Mouse (Mus musculus): ENCODE results near the gene Tpbgl. TPM values are rescaled to one million over a fixed set of nuclear protein-coding genes. Genes with fewer than 3 reads are reported as not detected.

The Tpbgl gene
- total and polyA plus RNA-seq, 3 experiments = 0.07 to 0.25 TPM; not detected in 1

- H3K36me3 ChIP-seq (replicated peaks in 1 of 2; ENCODE audit: control insufficient read depth in 1 of 2, insufficient read depth in 1 of 2, low read length in 1 of 2) = no peaks in the 10 kb centered on the region
- no peak for DNase-seq (ENCODE audit: extremely low read depth)
- no peak overlapping the region for H3K4me3 ChIP-seq (replicated peaks in 1 of 3; ENCODE audit: low read depth in 2 of 3, low read length in 2 of 3, poor library complexity in 1 of 3)
- no peaks in the 10 kb centered on the region for H3K79me2 ChIP-seq (replicated peaks; ENCODE audit: control insufficient read depth, extremely low read depth, insufficient read depth, poor library complexity, severe bottlenecking)
- dilution Hi-C loops (cut with MboI; ENCODE audit: extremely low pct_ligation_motif_present, extremely low pct_unique_long_range_greater_than_20kb, low sequenced_read_pairs) = no loop called here
- H3K4me2 ChIP-seq (ENCODE audit: insufficient read depth, low read depth, poor library complexity, severe bottlenecking) = no peak overlapping the region
- H3K9me3 ChIP-seq (replicated peaks; ENCODE audit: low read length) = no peaks in the 10 kb centered on the region
- H3K27me3 ChIP-seq (replicated peaks) = no peaks in the 10 kb centered on the region
- peaks cover 20 to 44% of the 10 kb centered on the region in 2 experiments for H3K4me1 ChIP-seq (ENCODE audit: control insufficient read depth in 1 of 2, insufficient read depth in 2 of 2)
- H3K9ac ChIP-seq (ENCODE audit: insufficient read depth, low read depth) = no peak overlapping the region
- TF ChIP-seq MAFK (IDR thresholded peaks at IDR 0.05; ENCODE audit: insufficient replicate concordance, low read length) (no peak), USF1 (IDR thresholded peaks at IDR 0.05; ENCODE audit: low read depth, low read length) (no peak), KAT2A (IDR thresholded peaks at IDR 0.05; ENCODE audit: insufficient replicate concordance, low read length) (no peak), UBTF (IDR thresholded peaks at IDR 0.05; ENCODE audit: low read depth, low read length) (no peak), ZC3H11A (IDR thresholded peaks at IDR 0.05; ENCODE audit: low read depth, low read length) (no peak), TBP (conservative IDR thresholded peaks at IDR 0.05; ENCODE audit: low read depth, low read length) (no peak)
- H3K27ac ChIP-seq (ENCODE audit: insufficient read depth, low read depth) = no peak overlapping the region
- in situ Hi-C loops (cut with MboI; ENCODE audit: low pct_ligation_motif_present, low pct_unique_long_range_greater_than_20kb, low sequenced_read_pairs) = no loop called here
Measured at GRCm38 (mm10) chr7:99673188-99673587, 46.3 kb upstream of the Tpbgl start.

DNA sequence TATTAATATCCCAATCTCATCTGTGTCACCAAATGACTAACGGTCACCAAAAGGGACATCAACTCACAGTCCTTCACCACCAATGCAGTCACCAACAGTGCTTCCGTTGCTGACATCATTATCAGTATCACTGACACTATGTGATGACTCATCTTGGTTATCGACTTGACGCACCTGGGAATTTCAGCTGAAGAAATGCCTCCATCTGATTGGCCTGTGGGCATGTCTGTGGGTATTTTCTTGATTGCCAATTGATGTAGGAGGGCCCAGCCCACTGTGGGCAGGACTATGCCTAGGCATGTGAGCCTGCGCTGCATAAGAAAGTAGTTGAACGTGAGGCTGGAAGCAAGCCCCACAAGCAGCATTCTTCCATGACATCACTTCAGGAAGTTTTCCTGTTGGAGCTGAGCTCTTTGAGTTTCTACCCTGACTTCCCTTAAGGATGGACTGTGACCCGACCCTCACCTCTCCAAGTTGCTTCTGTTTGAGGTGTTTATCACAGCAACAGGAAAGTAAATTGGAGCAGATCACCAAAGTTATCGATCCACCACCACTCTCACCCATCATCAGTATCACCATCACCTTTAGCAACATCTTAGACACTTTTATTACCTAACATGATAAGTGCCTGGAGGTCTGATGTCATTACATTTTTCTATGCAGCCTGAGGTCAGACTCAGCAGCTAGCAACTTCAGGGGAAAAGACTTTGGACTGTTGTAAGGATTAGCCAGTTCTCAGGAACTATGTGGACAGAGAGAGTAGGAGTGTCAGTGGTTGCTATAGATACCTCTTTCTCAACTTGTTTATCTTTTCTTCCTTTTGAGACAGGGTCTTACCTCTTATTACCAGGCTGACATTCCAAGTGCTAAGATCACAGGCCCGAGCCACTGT, 44.9 kb upstream of the Tpbgl start:
- DNase-seq (ENCODE audit: extremely low read depth) = no peak
- dilution Hi-C loops (cut with MboI; ENCODE audit: extremely low pct_ligation_motif_present, extremely low pct_unique_long_range_greater_than_20kb, low sequenced_read_pairs) (no loop called here), in situ Hi-C loops (cut with MboI; ENCODE audit: low pct_ligation_motif_present, low pct_unique_long_range_greater_than_20kb, low sequenced_read_pairs) (no loop called here)
- Histone ChIP-seq H3K9ac (ENCODE audit: insufficient read depth, low read depth) (no peak overlapping the region), H3K27me3 (replicated peaks) (no peaks in the 10 kb centered on the region), H3K79me2 (replicated peaks; ENCODE audit: control insufficient read depth, extremely low read depth, insufficient read depth, poor library complexity, severe bottlenecking) (no peaks in the 10 kb centered on the region), H3K36me3 (replicated peaks in 1 of 2; ENCODE audit: control insufficient read depth in 1 of 2, insufficient read depth in 1 of 2, low read length in 1 of 2) (no peaks in the 10 kb centered on the region), H3K9me3 (replicated peaks; ENCODE audit: low read length) (no peaks in the 10 kb centered on the region), H3K4me1 (ENCODE audit: control insufficient read depth in 1 of 2, insufficient read depth in 2 of 2) (peaks cover 20 to 47% of the 10 kb centered on the region in 2 experiments), H3K27ac (ENCODE audit: insufficient read depth, low read depth) (no peak overlapping the region), H3K4me2 (ENCODE audit: insufficient read depth, low read depth, poor library complexity, severe bottlenecking) (no peak overlapping the region), H3K4me3 (replicated peaks in 1 of 3; ENCODE audit: low read depth in 2 of 3, low read length in 2 of 3, poor library complexity in 1 of 3) (no peak overlapping the region)
- no peak for TF ChIP-seq RAD21 (IDR thresholded peaks at IDR 0.05; ENCODE audit: low read depth, low read length)
- TF ChIP-seq ZKSCAN1 (IDR thresholded peaks at IDR 0.05; ENCODE audit: borderline replicate concordance, low read depth, low read length) = no peak
- TF ChIP-seq JUND (conservative IDR thresholded peaks at IDR 0.05; ENCODE audit: low read depth, low read length) = no peak
- no peak for TF ChIP-seq CTCF (conservative IDR thresholded peaks at IDR 0.05 in 1 of 2, IDR thresholded peaks at IDR 0.05 in 1 of 2; ENCODE audit: low read depth in 2 of 2, low read length in 2 of 2)
- TF ChIP-seq RCOR1 (conservative IDR thresholded peaks at IDR 0.05; ENCODE audit: low read depth, low read length) = no peak
- TF ChIP-seq CHD2 (IDR thresholded peaks at IDR 0.05; ENCODE audit: low read length) = no peak
- no peak for TF ChIP-seq USF1 (IDR thresholded peaks at IDR 0.05; ENCODE audit: low read depth, low read length)
- no peak for TF ChIP-seq ZC3H11A (IDR thresholded peaks at IDR 0.05; ENCODE audit: low read depth, low read length)
- no peak for TF ChIP-seq ZMIZ1 (IDR thresholded peaks at IDR 0.05; ENCODE audit: low read depth, low read length)
- TF ChIP-seq ZNF384 (IDR thresholded peaks at IDR 0.05; ENCODE audit: low read depth, low read length) = no peak
- TF ChIP-seq MAX (IDR thresholded peaks at IDR 0.05; ENCODE audit: low read length) = no peak
- TF ChIP-seq NELFE (IDR thresholded peaks at IDR 0.05; ENCODE audit: low read depth, low read length) = no peak
- TF ChIP-seq BHLHE40 (IDR thresholded peaks at IDR 0.05; ENCODE audit: low read depth, low read length) = peak; percentile 73
- TF ChIP-seq POLR2AphosphoS2 (IDR thresholded peaks at IDR 0.05; ENCODE audit: low read depth, low read length) = no peak
- TF ChIP-seq EP300 (IDR thresholded peaks at IDR 0.05; ENCODE audit: low read length) = 0 out of 2 replicates have a peak, but pooled peaks have one; percentile 20
- no peak for TF ChIP-seq SMC3 (IDR thresholded peaks at IDR 0.05; ENCODE audit: low read depth, low read length)
- peak; percentile 41; the same call in 1 of the 2 replicates for TF ChIP-seq JUN (IDR thresholded peaks at IDR 0.05; ENCODE audit: insufficient read depth, low read depth, low read length)
- no peak for TF ChIP-seq MXI1 (IDR thresholded peaks at IDR 0.05; ENCODE audit: low read depth, low read length)
- no peak for TF ChIP-seq MAZ (IDR thresholded peaks at IDR 0.05; ENCODE audit: low read depth, low read length)
- no peak for TF ChIP-seq KAT2A (IDR thresholded peaks at IDR 0.05; ENCODE audit: insufficient replicate concordance, low read length)
- TF ChIP-seq ETS1 (conservative IDR thresholded peaks at IDR 0.05; ENCODE audit: low read depth, low read length) = peak; percentile 37
- no peak for TF ChIP-seq TBP (conservative IDR thresholded peaks at IDR 0.05; ENCODE audit: low read depth, low read length)
- no peak for TF ChIP-seq MYC (IDR thresholded peaks at IDR 0.05; ENCODE audit: low read depth, low read length)
- no peak for TF ChIP-seq E2F4 (IDR thresholded peaks at IDR 0.05; ENCODE audit: insufficient replicate concordance, low read depth, low read length)
- no peak for TF ChIP-seq ELF1 (IDR thresholded peaks at IDR 0.05; ENCODE audit: low read depth, low read length)
- TF ChIP-seq IRF4 (IDR thresholded peaks at IDR 0.05; ENCODE audit: low read depth, low read length) = peak; percentile 36; the same call in 1 of the 2 replicates
- no peak for TF ChIP-seq CHD1 (IDR thresholded peaks at IDR 0.05; ENCODE audit: low read depth, low read length)
- TF ChIP-seq TCF12 (IDR thresholded peaks at IDR 0.05; ENCODE audit: low read depth, low read length) = no peak
